Mouse (Mus musculus) midbrain, embryonic 12.5 days (tissue): ENCODE measurements around the gene Fam20c. TPM values are rescaled to one million over a fixed set of nuclear protein-coding genes. Genes with fewer than 3 reads are reported as not detected.

Experiments used
- ATAC-seq: fragments of 200-750 bp; cut with Nextera tagmentation; 2 replicates; pipeline ENCODE4 v1.8.0; 2017; ENCODE audit warnings: low read depth, moderate TSS enrichment, moderate library complexity; ENCODE audit not compliant: low FRiP score
- H3K27ac ChIP-seq: fragments of 300-500 bp; sonication (generic); replicated peaks from 2 replicates; pipeline ENCODE4 v1.5.1; 2016; ENCODE audit warnings: mild to moderate bottlenecking
- H3K27me3 ChIP-seq: fragments of 300-500 bp; sonication (generic); 2 replicates; pipeline ENCODE4 v1.6.1; 2016; ENCODE audit warnings: mild to moderate bottlenecking
- H3K36me3 ChIP-seq: fragments of 300-500 bp; sonication (generic); 2 replicates; pipeline ENCODE4 v1.6.1; 2016
- H3K4me1 ChIP-seq: fragments of 300-500 bp; sonication (generic); 2 replicates; pipeline ENCODE4 v1.6.1; 2016
- H3K4me2 ChIP-seq: fragments of 300-500 bp; sonication (generic); replicated peaks from 2 replicates; pipeline ENCODE4 v1.6.1; 2016; ENCODE audit warnings: mild to moderate bottlenecking, moderate library complexity
- H3K4me3 ChIP-seq: fragments of 300-500 bp; sonication (generic); 2 replicates; pipeline ENCODE4 v1.5.1; 2016; ENCODE audit warnings: mild to moderate bottlenecking
- H3K9ac ChIP-seq: fragments of 300-500 bp; sonication (generic); replicated peaks from 2 replicates; pipeline ENCODE4 v1.6.1; 2016; ENCODE audit warnings: mild to moderate bottlenecking, moderate library complexity
- H3K9me3 ChIP-seq: fragments of 300-500 bp; sonication (generic); 2 replicates; pipeline ENCODE4 v1.6.1; 2016; ENCODE audit warnings: mild to moderate bottlenecking
- WGBS: fragments of 180-500 bp; shearing (Covaris S2); methylation state at CpG from one replicate; pipeline ENCODE4 v1.1.7; 2016; 5-methylcytosine and 5-hydroxymethylcytosine counted together
- polyA plus RNA-seq: library from polyadenylated mRNA; unstranded; fragments of >200 nt; fragmentation: Nextera tagmentation; extraction: Ambion mirVana; gene quantifications from 2 replicates; pipeline ENCODE4 v1.2.1, GENCODE M21; 2016

The Fam20c gene
- polyA plus RNA-seq, result 26.6 and 31.9 TPM in 2 replicates

- Histone ChIP-seq H3K9me3 (no peaks in the 10 kb centered on the region), H3K4me2 (peak within 1 kb of the TSS; percentile 90), H3K27me3 (peaks cover 50% of the 10 kb centered on the region), H3K4me1 (peaks cover 51% of the 10 kb centered on the region), H3K27ac (peak within 1 kb of the TSS; percentile 91), H3K36me3 (peaks cover 6% of the 10 kb centered on the region; the same call in 1 of the 2 replicates), H3K4me3 (peak within 1 kb of the TSS; percentile 69), H3K9ac (peak within 1 kb of the TSS; percentile 79)
- WGBS, result under 1% methylated on average over 78 of the region's 98 CpGs
- ATAC-seq, result peak; percentile 84
Observed at GRCm38 (mm10) chr5:138754303-138755120, at the start of gene Fam20c. TSS of gene Fam20c (plus strand) at chr5:138754514.

- Histone ChIP-seq H3K4me3 (no peak overlapping the region), H3K27me3 (no peaks in the 10 kb centered on the region), H3K36me3 (no peaks in the 10 kb centered on the region), H3K27ac (no peak overlapping the region), H3K9ac (no peak overlapping the region), H3K4me2 (no peak overlapping the region), H3K9me3 (no peaks in the 10 kb centered on the region), H3K4me1 (no peaks in the 10 kb centered on the region)
- ATAC-seq, result no peak
Observed at GRCm38 (mm10) chr5:138707367-138707766, 46.9 kb upstream of the Fam20c start.

GRCm38 (mm10) chr5:138708591-138708990 lies 45.7 kb upstream of the Fam20c start:
- Histone ChIP-seq H3K36me3 (no peaks in the 10 kb centered on the region), H3K9me3 (no peaks in the 10 kb centered on the region), H3K27me3 (no peaks in the 10 kb centered on the region), H3K4me1 (no peaks in the 10 kb centered on the region), H3K9ac (no peak overlapping the region), H3K4me3 (no peak overlapping the region), H3K4me2 (no peak overlapping the region), H3K27ac (no peak overlapping the region)
- no peak for ATAC-seq

GRCm38 (mm10) chr5:138715561-138716095 lies 38.7 kb upstream of the Fam20c start:
- Histone ChIP-seq H3K9me3 (no peaks in the 10 kb centered on the region), H3K9ac (no peak overlapping the region), H3K36me3 (no peaks in the 10 kb centered on the region), H3K27me3 (no peaks in the 10 kb centered on the region), H3K4me1 (no peaks in the 10 kb centered on the region), H3K4me3 (no peak overlapping the region), H3K27ac (no peak overlapping the region), H3K4me2 (no peak overlapping the region)
- no peak for ATAC-seq
- WGBS, result 50% methylated on average over 14 of the region's 14 CpGs

- Histone ChIP-seq H3K4me2 (no peak overlapping the region), H3K36me3 (no peaks in the 10 kb centered on the region), H3K9ac (no peak overlapping the region), H3K27me3 (no peaks in the 10 kb centered on the region), H3K4me3 (no peak overlapping the region), H3K9me3 (no peaks in the 10 kb centered on the region), H3K4me1 (no peaks in the 10 kb centered on the region), H3K27ac (no peak overlapping the region)
- 66% methylated on average over 13 of the region's 13 CpGs for WGBS
- ATAC-seq, result no peak
Observed at GRCm38 (mm10) chr5:138720329-138721190, 33.8 kb upstream of the Fam20c start.

GRCm38 (mm10) chr5:138724417-138724816 lies 29.9 kb upstream of the Fam20c start:
- no peaks in the 10 kb centered on the region for H3K9me3 ChIP-seq
- 91% methylated on average over 5 of the region's 5 CpGs for WGBS
- H3K4me2 ChIP-seq, result no peak overlapping the region
- no peaks in the 10 kb centered on the region for H3K27me3 ChIP-seq
- H3K36me3 ChIP-seq, result no peaks in the 10 kb centered on the region
- no peak overlapping the region for H3K9ac ChIP-seq
- H3K4me1 ChIP-seq, result no peaks in the 10 kb centered on the region
- H3K27ac ChIP-seq, result no peak overlapping the region
- no peak for ATAC-seq
- no peak overlapping the region for H3K4me3 ChIP-seq

- WGBS, result 73% methylated on average over 7 of the region's 7 CpGs
- Histone ChIP-seq H3K27ac (no peak overlapping the region), H3K9ac (no peak overlapping the region)
Observed at GRCm38 (mm10) chr5:138725151-138725550, 29.2 kb upstream of the Fam20c start.

GRCm38 (mm10) chr5:138730863-138731262 lies 23.5 kb upstream of the Fam20c start:
- Histone ChIP-seq H3K36me3 (no peaks in the 10 kb centered on the region), H3K9ac (no peak overlapping the region), H3K27ac (no peak overlapping the region), H3K4me3 (no peak overlapping the region), H3K4me1 (no peaks in the 10 kb centered on the region), H3K4me2 (no peak overlapping the region), H3K27me3 (no peaks in the 10 kb centered on the region), H3K9me3 (0 out of 2 replicates have a peak, but pooled peaks cover 2% of the 10 kb centered on the region)
- WGBS, result 83% methylated on average over 5 of the region's 5 CpGs
- ATAC-seq, result no peak

More at GRCm38 (mm10) chr5:138725151-138725550, 29.2 kb upstream of the Fam20c start:
- Histone ChIP-seq H3K4me3 (no peak overlapping the region), H3K27me3 (no peaks in the 10 kb centered on the region), H3K9me3 (0 out of 2 replicates have a peak, but pooled peaks cover 2% of the 10 kb centered on the region), H3K4me2 (no peak overlapping the region), H3K4me1 (no peaks in the 10 kb centered on the region), H3K36me3 (no peaks in the 10 kb centered on the region)
- ATAC-seq, result no peak

GRCm38 (mm10) chr5:138733317-138733899 lies 20.9 kb upstream of the Fam20c start:
- H3K27ac ChIP-seq, result no peak overlapping the region
- no peak overlapping the region for H3K9ac ChIP-seq
- no peaks in the 10 kb centered on the region for H3K36me3 ChIP-seq
- H3K4me1 ChIP-seq, result no peaks in the 10 kb centered on the region
- H3K4me2 ChIP-seq, result no peak overlapping the region
- 0 out of 2 replicates have a peak, but pooled peaks cover 2% of the 10 kb centered on the region for H3K9me3 ChIP-seq
- 93% methylated on average over 11 of the region's 11 CpGs for WGBS
- H3K27me3 ChIP-seq, result no peaks in the 10 kb centered on the region
- no peak overlapping the region for H3K4me3 ChIP-seq
- ATAC-seq, result no peak

GRCm38 (mm10) chr5:138734018-138734417 lies 20.3 kb upstream of the Fam20c start:
- no peak for ATAC-seq
- no peak overlapping the region for H3K27ac ChIP-seq
- 0 out of 2 replicates have a peak, but pooled peaks cover 2% of the 10 kb centered on the region for H3K9me3 ChIP-seq
- no peaks in the 10 kb centered on the region for H3K4me1 ChIP-seq
- no peak overlapping the region for H3K4me3 ChIP-seq
- WGBS, result 84% methylated on average over 14 of the region's 18 CpGs
- H3K4me2 ChIP-seq, result no peak overlapping the region
- H3K27me3 ChIP-seq, result no peaks in the 10 kb centered on the region
- H3K36me3 ChIP-seq, result no peaks in the 10 kb centered on the region
- no peak overlapping the region for H3K9ac ChIP-seq

GRCm38 (mm10) chr5:138735201-138735757 lies 19.0 kb upstream of the Fam20c start:
- no peak overlapping the region for H3K9ac ChIP-seq
- no peak overlapping the region for H3K4me3 ChIP-seq
- no peaks in the 10 kb centered on the region for H3K27me3 ChIP-seq
- no peak overlapping the region for H3K4me2 ChIP-seq
- H3K27ac ChIP-seq, result no peak overlapping the region
- H3K4me1 ChIP-seq, result no peaks in the 10 kb centered on the region
- WGBS, result 82% methylated on average over 8 of the region's 8 CpGs
- ATAC-seq, result no peak
- no peaks in the 10 kb centered on the region for H3K9me3 ChIP-seq
- no peaks in the 10 kb centered on the region for H3K36me3 ChIP-seq
